Mouse (Mus musculus): ENCODE results near the gene Pla1a. TPM values are rescaled to one million over a fixed set of nuclear protein-coding genes. Genes with fewer than 3 reads are reported as not detected.

The Pla1a gene
- polyA plus RNA-seq, 1 experiment from 2014 or later, result 0.31 TPM

DNA sequence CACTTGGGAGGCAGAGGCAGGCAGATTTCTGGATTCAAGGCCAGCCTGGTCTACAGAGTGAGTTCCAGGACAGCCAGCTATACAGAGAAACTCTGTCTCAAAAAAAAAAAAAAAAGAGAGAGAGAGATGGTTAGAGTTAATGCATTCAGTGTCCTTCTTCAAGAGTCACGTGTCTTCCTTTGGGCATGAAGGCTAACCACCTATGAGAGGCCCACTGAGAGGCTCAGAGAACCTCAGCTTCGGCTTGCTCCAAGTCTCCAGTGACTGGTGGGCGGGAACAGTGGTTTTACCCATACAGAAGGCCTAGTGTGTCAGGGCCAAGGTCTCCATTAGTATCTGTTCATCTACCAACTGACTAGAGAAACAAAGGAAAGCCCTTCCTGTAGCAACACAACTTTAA lies 33.9 kb downstream of the Pla1a start:
- no peak for ATAC-seq (ENCODE audit: low read depth)
- Histone ChIP-seq H3K36me3 (ENCODE audit: control insufficient read depth, insufficient read depth, low read length) (no peaks in the 10 kb centered on the region), H3K27me3 (ENCODE audit: control insufficient read depth, insufficient read depth, low read depth, low read length) (no peaks in the 10 kb centered on the region), H3K4me1 (replicated peaks; ENCODE audit: control insufficient read depth, insufficient read depth, low read length) (peaks cover 11% of the 10 kb centered on the region), H3K4me3 (ENCODE audit: low read length) (no peak overlapping the region), H3K9ac (ENCODE audit: low read length) (no peak overlapping the region), H3K4me2 (ENCODE audit: low read depth, low read length) (peak overlapping the region; percentile 53), H3K9me3 (ENCODE audit: control insufficient read depth, low read length) (no peaks in the 10 kb centered on the region), H3K27ac (ENCODE audit: low read length) (no peak overlapping the region; the same call in 1 of the 2 replicates)
- WGBS, result 69% methylated on average over 3 of the region's 3 CpGs

DNA sequence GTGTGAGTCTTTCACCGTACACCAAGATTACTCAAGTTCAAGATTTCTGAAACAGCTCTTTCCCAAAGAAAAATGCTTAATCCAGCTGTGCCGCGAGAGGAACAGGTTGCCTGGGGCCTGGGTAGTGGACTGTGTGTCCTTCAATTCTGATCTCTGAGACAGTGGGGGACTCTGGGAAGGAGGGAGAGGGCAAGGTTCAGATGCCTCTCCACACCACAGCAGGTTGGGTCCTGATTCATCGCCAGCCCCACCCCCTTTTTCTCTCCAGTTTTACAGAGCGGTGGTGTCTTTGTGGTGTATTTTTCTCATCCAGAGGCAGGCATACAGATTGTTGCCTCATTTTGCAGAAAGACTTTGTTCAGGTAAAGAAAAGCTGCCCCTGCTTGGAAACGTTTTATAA lies 34.7 kb downstream of the Pla1a start:
- Histone ChIP-seq H3K4me2 (ENCODE audit: low read depth, low read length) (no peak overlapping the region), H3K4me1 (replicated peaks; ENCODE audit: control insufficient read depth, insufficient read depth, low read length) (peaks cover 11% of the 10 kb centered on the region), H3K9me3 (ENCODE audit: control insufficient read depth, low read length) (no peaks in the 10 kb centered on the region), H3K27me3 (ENCODE audit: control insufficient read depth, insufficient read depth, low read depth, low read length) (no peaks in the 10 kb centered on the region), H3K4me3 (ENCODE audit: low read length) (no peak overlapping the region), H3K27ac (ENCODE audit: low read length) (no peak overlapping the region), H3K9ac (ENCODE audit: low read length) (no peak overlapping the region), H3K36me3 (ENCODE audit: control insufficient read depth, insufficient read depth, low read length) (no peaks in the 10 kb centered on the region)
- 88% methylated on average over 6 of the region's 6 CpGs for WGBS
- no peak for ATAC-seq (ENCODE audit: low read depth)

DNA sequence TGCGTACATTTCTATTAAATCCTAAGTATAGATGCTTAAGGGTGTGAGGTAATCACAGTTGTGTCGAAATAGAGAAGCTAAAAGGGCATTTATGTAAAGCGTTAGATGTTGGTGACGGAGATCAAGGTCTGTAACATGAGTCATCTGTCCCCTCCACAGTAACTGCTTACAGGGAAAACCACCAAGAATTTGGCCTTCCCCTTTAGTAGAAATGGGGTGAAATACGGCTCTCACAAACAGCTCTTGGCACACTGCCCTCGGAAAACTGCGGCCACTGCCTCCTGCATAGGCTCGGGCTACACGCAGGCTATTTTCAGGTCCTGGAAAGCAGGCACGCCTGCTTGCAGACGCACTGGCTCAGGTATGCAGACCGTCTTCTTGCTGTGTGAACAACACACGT lies 36.8 kb downstream of the Pla1a start:
- Histone ChIP-seq H3K4me3 (ENCODE audit: low read length) (no peak overlapping the region), H3K27ac (ENCODE audit: low read length) (no peak overlapping the region), H3K9ac (ENCODE audit: low read length) (no peak overlapping the region), H3K9me3 (ENCODE audit: control insufficient read depth, low read length) (no peaks in the 10 kb centered on the region), H3K36me3 (ENCODE audit: control insufficient read depth, insufficient read depth, low read length) (no peaks in the 10 kb centered on the region), H3K27me3 (ENCODE audit: control insufficient read depth, insufficient read depth, low read depth, low read length) (no peaks in the 10 kb centered on the region), H3K4me2 (ENCODE audit: low read depth, low read length) (peak overlapping the region; percentile 19), H3K4me1 (replicated peaks; ENCODE audit: control insufficient read depth, insufficient read depth, low read length) (peaks cover 11% of the 10 kb centered on the region)
- 17% methylated on average over 13 of the region's 13 CpGs for WGBS
- ATAC-seq (ENCODE audit: low read depth), result peak; percentile 44

DNA sequence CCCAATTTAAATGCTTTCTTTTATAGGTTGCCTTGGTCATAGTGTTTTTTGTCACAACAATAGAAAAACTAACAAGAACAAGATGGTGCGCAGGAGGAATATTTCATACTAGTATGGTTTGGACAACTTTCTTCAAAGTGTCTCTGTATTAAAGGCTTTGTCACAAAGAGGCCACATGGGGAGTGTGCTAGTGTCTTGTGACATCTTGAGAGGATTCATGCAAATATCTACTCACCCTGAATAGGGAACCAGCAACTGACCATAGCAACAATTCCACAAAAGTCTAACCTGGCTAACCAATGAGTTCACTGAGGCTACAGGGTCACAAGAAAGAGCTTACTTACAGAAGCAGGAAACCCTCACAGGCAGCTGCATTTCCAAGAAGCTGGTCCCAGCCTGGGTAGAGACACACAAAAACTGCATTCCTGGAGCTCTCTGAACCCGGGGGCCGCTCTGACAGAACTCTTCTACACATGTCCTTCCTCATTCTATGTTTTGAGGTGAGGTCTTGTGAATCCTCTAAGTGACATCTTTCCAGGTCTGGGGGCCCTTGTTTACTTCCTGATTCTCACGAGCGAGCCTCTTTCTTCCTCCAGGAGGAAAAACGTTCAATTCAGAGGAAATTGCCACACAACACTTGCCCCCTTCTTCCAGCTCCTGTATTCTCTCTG lies 37.8 kb downstream of the Pla1a start:
- Histone ChIP-seq H3K4me3 (ENCODE audit: low read length) (no peak overlapping the region), H3K27me3 (ENCODE audit: control insufficient read depth, insufficient read depth, low read depth, low read length) (no peaks in the 10 kb centered on the region), H3K27ac (ENCODE audit: low read length) (no peak overlapping the region), H3K36me3 (ENCODE audit: control insufficient read depth, insufficient read depth, low read length) (no peaks in the 10 kb centered on the region), H3K4me2 (ENCODE audit: low read depth, low read length) (no peak overlapping the region), H3K9me3 (ENCODE audit: control insufficient read depth, low read length) (no peaks in the 10 kb centered on the region), H3K9ac (ENCODE audit: low read length) (no peak overlapping the region), H3K4me1 (replicated peaks; ENCODE audit: control insufficient read depth, insufficient read depth, low read length) (peaks cover 11% of the 10 kb centered on the region)
- ATAC-seq (ENCODE audit: low read depth), result no peak
- 53% methylated on average over 6 of the region's 6 CpGs for WGBS

DNA sequence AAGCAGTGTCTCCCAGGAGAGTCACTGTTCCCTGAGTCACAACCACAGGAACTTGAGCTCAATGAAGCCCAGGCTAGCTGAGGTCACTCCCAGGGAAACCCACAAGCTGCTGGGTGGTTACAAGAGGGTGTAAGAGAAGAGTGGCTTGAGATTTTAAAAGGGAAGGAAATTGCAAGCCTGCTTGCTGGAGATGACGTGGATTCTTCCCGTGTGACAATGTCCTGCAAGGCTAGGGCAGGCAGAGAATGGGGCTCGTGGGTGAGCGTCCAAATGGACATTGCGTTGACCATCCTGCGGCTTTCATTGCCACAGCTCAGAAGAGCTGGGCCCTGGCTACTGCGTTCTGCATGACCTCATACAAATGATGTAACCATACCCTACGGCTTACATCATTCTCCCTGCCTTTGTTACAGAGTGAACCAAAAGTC lies 38.7 kb downstream of the Pla1a start:
- WGBS, result 81% methylated on average over 8 of the region's 8 CpGs
- H3K9me3 ChIP-seq (ENCODE audit: control insufficient read depth, low read length), result no peaks in the 10 kb centered on the region
- H3K27me3 ChIP-seq (ENCODE audit: control insufficient read depth, insufficient read depth, low read depth, low read length), result no peaks in the 10 kb centered on the region
- no peak overlapping the region for H3K4me3 ChIP-seq (ENCODE audit: low read length)
- H3K4me1 ChIP-seq (replicated peaks; ENCODE audit: control insufficient read depth, insufficient read depth, low read length), result peaks cover 6% of the 10 kb centered on the region
- ATAC-seq (ENCODE audit: low read depth), result no peak
- no peak overlapping the region for H3K4me2 ChIP-seq (ENCODE audit: low read depth, low read length)
- no peak overlapping the region for H3K27ac ChIP-seq (ENCODE audit: low read length)
- H3K36me3 ChIP-seq (ENCODE audit: control insufficient read depth, insufficient read depth, low read length), result no peaks in the 10 kb centered on the region
- H3K9ac ChIP-seq (ENCODE audit: low read length), result no peak overlapping the region

DNA sequence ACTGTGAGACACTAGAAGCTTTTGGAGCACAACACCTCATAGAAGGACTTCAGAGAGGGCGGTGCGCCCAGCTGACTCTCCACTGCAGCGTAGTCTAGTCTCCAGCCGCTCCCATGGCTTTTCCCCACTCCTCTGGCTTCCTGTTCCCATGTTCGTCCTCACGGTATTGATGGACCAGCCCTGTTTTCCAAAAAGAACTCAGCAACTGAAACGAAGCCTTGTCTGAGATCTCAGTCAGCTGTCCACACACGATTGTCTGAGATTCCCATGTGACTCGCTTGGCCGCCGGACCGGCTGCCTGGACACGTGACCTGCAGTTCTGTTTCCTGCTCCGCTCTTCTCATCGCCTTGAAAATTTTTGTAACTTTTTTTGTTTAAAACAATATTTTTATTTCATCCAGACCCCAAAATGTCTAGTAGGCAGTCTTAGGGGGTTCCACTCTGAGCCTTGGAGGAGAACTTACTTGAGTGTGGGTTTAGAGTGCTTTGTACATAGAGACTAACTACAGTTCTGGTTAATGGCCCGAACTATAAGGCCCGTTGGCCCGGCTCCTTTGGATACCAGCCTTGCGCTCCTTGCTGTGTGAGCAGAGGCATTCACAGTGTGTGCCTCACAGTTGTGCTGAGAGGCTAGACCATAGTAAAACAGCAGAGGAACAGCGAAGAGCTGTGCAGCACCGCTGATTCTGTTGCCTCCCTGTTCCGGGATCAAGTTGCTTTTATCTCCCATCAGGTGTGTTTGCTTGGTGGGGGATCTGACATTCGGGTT lies 40.6 kb downstream of the Pla1a start:
- ATAC-seq (ENCODE audit: low read depth), result no peak
- 62% methylated on average over 23 of the region's 23 CpGs for WGBS
- no peaks in the 10 kb centered on the region for H3K36me3 ChIP-seq (ENCODE audit: control insufficient read depth, insufficient read depth, low read length)
- peaks cover 5% of the 10 kb centered on the region for H3K4me1 ChIP-seq (replicated peaks; ENCODE audit: control insufficient read depth, insufficient read depth, low read length)
- H3K4me2 ChIP-seq (ENCODE audit: low read depth, low read length), result 0 out of 2 replicates have a peak overlapping the region, but pooled peaks have one; percentile 9
- no peak overlapping the region for H3K9ac ChIP-seq (ENCODE audit: low read length)
- H3K9me3 ChIP-seq (ENCODE audit: control insufficient read depth, low read length), result no peaks in the 10 kb centered on the region
- H3K27me3 ChIP-seq (ENCODE audit: control insufficient read depth, insufficient read depth, low read depth, low read length), result no peaks in the 10 kb centered on the region
- no peak overlapping the region for H3K4me3 ChIP-seq (ENCODE audit: low read length)
- H3K27ac ChIP-seq (ENCODE audit: low read length), result no peak overlapping the region

DNA sequence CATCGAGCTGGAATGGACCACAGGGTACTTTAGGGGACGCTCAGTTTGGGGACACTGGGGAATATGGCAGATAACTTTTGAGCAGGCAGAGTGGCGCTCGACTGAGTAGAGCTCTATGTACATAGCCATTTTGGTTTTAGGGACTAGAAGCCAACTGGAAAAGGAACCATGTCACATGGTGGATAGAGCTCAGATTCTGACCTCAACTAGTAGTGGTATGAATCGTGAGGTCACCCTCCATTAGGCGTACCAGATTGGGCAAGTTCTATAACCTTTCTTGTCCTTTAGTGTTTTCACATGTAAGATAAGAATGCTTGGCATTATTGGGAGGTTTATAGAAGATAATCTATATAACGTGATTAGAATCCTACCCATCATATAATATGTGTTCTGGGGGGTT lies 42.6 kb downstream of the Pla1a start:
- WGBS, result 87% methylated on average over 7 of the region's 7 CpGs
- H3K4me2 ChIP-seq (ENCODE audit: low read depth, low read length), result no peak overlapping the region
- no peaks in the 10 kb centered on the region for H3K9me3 ChIP-seq (ENCODE audit: control insufficient read depth, low read length)
- ATAC-seq (ENCODE audit: low read depth), result no peak
- H3K36me3 ChIP-seq (ENCODE audit: control insufficient read depth, insufficient read depth, low read length), result no peaks in the 10 kb centered on the region
- H3K4me3 ChIP-seq (ENCODE audit: low read length), result no peak overlapping the region
- H3K9ac ChIP-seq (ENCODE audit: low read length), result no peak overlapping the region
- no peaks in the 10 kb centered on the region for H3K4me1 ChIP-seq (replicated peaks; ENCODE audit: control insufficient read depth, insufficient read depth, low read length)
- H3K27ac ChIP-seq (ENCODE audit: low read length), result no peak overlapping the region
- H3K27me3 ChIP-seq (ENCODE audit: control insufficient read depth, insufficient read depth, low read depth, low read length), result no peaks in the 10 kb centered on the region

DNA sequence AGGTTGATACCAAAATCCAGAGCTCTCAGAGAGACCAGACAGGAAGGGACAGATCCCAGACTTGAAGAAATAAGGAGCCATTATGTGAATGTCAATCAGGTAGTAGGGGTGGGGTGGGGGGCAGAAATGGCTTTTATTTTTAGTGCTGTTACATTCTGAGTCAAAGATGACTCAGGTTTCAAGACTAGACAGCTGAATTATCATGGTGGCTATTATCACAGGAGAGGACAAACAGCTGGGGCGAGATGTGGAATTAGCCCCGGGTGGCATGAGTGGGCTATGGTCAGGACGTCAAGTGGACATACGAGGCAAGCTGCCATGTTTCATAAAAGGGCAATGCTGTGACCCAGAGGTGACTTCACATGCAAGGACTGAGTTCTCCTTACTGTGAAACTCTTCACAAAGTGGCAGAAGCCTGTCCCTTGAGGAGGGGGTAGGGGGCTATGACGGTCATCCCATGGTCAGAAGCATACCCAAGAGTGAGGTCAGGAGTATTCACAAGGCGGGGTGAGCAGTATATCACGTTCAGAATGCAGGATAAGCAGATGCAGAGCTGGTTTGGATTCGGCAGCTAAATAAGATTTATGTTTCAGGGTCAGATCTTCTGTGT lies 43.6 kb downstream of the Pla1a start:
- ATAC-seq (ENCODE audit: low read depth), result no peak
- no peak overlapping the region for H3K4me2 ChIP-seq (ENCODE audit: low read depth, low read length)
- no peak overlapping the region for H3K9ac ChIP-seq (ENCODE audit: low read length)
- no peaks in the 10 kb centered on the region for H3K27me3 ChIP-seq (ENCODE audit: control insufficient read depth, insufficient read depth, low read depth, low read length)
- H3K4me3 ChIP-seq (ENCODE audit: low read length), result no peak overlapping the region
- H3K9me3 ChIP-seq (ENCODE audit: control insufficient read depth, low read length), result no peaks in the 10 kb centered on the region
- WGBS, result 72% methylated on average over 8 of the region's 8 CpGs
- H3K27ac ChIP-seq (ENCODE audit: low read length), result no peak overlapping the region
- H3K36me3 ChIP-seq (ENCODE audit: control insufficient read depth, insufficient read depth, low read length), result no peaks in the 10 kb centered on the region
- no peaks in the 10 kb centered on the region for H3K4me1 ChIP-seq (replicated peaks; ENCODE audit: control insufficient read depth, insufficient read depth, low read length)

DNA sequence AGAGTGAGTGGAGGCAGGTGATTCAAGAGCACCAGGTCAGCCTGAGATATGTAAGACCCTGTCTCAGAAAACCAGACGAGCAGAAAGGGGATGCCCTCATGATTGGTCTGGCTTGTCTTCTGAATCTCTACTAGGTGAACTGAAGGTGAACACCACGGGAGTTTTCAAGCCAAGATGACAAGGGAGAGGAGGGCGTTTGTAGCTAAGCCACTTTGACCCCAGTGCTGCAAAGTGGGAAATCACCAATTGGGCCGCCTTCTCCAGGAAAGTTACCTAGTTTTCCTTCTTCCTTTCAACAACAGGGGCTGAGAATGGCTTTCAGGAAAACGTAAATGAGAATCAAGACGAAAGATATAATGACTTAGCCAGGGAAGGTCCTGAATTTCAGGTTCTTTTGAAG lies 44.2 kb downstream of the Pla1a start:
- WGBS, result 65% methylated on average over 6 of the region's 6 CpGs
- Histone ChIP-seq H3K9ac (ENCODE audit: low read length) (no peak overlapping the region), H3K4me1 (replicated peaks; ENCODE audit: control insufficient read depth, insufficient read depth, low read length) (no peaks in the 10 kb centered on the region), H3K36me3 (ENCODE audit: control insufficient read depth, insufficient read depth, low read length) (no peaks in the 10 kb centered on the region), H3K9me3 (ENCODE audit: control insufficient read depth, low read length) (no peaks in the 10 kb centered on the region), H3K27me3 (ENCODE audit: control insufficient read depth, insufficient read depth, low read depth, low read length) (no peaks in the 10 kb centered on the region), H3K27ac (ENCODE audit: low read length) (no peak overlapping the region), H3K4me2 (ENCODE audit: low read depth, low read length) (no peak overlapping the region), H3K4me3 (ENCODE audit: low read length) (no peak overlapping the region)
- ATAC-seq (ENCODE audit: low read depth), result no peak
